Mouse (Mus musculus) subcutaneous adipose tissue, adult 2 months (tissue): ENCODE data around the gene Trpm4. TPM values are rescaled to one million over a fixed set of nuclear protein-coding genes. Genes with fewer than 3 reads are reported as not detected.

ENCODE experiments used
- polyA plus RNA-seq: library from polyadenylated mRNA; depleted of rRNA; stranded (reverse); fragments of >200 nt; gene quantifications from 2 replicates; pipeline ENCODE4 v1.2.3, GENCODE M21; 2012; ENCODE audit warnings: low replicate concordance; rRNA removed

Trpm4 gene
- polyA plus RNA-seq, result 20.9 and 38.3 TPM in 2 replicates

DNA sequence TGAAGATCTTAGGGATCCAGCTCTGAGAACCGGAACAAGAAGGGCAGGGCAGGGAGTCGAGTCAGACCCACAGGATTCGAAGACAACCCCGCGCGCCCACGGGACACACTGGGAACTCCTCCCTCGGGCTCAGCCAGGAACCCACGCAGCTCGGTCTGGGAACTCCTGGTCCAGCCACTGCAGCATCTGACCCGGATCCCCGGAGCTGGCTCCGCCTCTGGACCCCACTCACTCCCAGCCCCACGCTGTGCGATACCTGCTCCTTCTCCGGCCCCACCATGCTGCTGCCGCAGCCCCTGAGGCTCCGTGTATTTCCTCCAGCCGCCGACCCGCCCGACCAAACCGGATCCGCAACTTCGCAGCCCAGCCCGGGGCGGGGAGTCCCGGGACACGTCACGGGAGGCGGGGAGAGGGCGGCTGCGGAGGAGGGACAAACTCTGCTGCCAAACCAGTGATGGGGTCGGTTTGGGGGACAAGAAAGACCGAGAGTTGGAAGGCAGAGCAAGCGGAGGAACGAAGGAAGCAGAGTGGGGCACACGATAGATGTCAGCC lies at the start of gene Trpm4:
Trpm4 (minus strand) TSS at position 350 of the 552 bp plus-strand sequence.

DNA sequence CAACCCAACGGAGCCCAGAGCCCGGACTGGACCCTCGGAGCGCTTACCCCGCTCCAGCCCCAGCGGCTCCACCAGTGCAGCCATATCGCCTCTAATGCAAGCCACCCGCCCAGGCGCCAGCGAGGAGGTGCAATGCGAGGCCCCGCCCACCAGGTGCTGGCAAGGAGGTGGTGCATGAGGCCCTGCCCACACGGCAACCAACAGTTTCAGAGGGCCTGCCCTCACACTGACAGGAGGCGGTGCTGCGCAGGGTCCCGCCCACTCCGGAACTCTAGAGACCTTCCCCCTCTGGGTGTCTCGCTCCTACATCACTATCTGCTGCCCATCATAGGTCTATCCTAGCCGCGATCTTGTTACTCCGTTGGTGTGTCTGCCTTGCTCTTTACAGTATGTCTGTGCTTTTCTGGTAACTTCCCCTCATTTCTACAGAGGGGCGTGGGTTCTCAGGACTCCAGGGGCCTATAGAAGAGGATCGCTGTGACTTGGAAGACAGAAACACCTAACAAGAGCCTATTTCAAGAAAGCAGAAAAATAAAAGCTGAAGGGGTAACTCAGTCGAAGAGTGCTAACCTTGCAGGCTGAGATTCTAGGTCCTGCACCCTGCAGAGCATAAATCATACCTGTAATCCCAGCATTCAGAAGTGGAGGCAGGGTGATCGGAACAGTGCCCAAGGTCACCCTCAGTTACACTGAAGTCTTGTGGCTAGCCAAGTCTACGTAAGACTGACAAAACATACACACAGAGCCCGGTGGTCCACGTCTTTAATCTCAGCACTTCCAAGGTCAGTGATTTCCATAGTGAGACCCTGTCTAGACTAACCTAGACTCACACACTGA lies 37.1 kb upstream of the Trpm4 start, which contains the start of gene Lin7b:
Lin7b (minus strand) TSS at position 109 of the 837 bp plus-strand sequence.

DNA sequence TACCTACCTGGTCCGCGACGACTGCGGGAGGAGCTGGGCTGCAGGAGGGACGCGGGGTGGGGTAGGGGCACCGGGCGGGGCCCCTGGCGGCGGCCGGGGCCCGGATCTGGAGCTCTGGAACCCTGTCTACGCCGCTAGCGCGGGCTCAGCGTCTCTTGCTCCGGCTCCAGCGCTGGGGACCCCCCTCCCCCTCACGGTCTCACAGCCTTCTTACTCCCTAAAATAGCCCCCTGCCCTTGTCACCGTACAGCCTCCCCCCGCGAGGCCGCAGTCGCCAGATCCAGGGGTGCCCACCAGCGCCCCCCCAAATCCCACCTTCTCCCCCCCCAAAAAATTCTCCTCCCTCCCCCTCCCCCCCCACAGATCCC lies 33.1 kb upstream of the Trpm4 start, which contains the start of gene Ppfia3:
Ppfia3 (minus strand) TSS at position 368 of the 368 bp plus-strand sequence.

DNA sequence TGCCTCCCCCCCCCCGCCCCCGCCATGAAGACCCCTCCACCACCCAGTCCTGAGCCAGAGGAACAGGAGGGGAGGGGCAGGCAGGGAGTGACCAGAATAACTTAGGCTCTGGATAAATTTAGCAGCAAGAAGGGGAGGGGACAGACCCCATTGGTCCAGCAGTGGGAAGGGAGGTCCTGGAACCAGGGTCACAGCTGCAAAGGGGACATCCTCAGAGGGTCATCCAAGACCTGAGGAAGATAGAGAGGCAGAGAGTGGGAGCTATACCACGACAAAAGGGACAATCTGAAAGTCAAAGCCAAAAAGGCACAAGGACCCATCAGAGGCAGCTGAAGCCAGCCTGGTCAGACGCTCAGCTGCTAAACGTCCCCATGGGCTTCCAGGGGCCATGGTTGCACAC lies 1.5 kb upstream of the Trpm4 start, which contains the start of gene Hrc:
Hrc (plus strand) TSS at position 235 of the 400 bp plus-strand sequence.

DNA sequence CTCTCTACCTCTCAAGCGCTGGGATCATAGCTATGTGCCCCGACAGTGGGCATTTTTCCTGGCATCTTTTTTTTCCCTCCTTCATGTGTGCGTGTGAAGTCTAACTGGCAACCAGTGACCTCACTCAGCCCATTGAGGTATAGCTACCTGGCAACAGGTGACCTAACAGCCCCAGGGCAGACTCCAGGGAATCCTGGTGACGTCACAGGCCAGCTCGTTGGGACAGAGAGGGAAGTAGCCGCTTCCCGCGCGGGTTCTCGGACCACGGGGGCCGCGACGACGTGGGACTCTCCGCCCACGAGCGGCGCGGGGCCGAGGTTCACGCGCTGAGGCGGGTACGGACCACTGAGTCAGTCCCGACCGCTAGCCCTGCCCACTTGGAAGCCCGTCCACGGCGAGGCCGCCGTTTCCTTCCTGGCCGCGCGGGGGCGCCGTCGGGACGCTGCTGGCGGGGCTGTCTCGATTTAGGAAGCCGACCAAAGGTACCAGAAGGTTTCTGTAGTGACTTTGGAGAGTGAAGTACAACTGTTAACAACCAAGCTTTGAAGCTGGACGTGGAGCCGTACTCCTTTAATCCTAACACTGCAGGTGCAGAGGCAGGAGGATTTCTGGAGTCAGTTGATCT lies 56.3 kb downstream of the Trpm4 start, which contains the start of gene Slc6a21:
Slc6a21 (plus strand) TSS at position 378 of the 625 bp plus-strand sequence.

Other genes starting within 250 kb of the Trpm4 start
- gene Rcn3, start 241.6 kb downstream of the Trpm4 start, polyA plus RNA-seq, result 89.2 and 448 TPM in 2 replicates
- gene Fcgrt, start 229.9 kb downstream of the Trpm4 start, polyA plus RNA-seq, result 195 and 315 TPM in 2 replicates
- gene Rps11, start 209.3 kb downstream of the Trpm4 start, polyA plus RNA-seq, result 294 and 506 TPM in 2 replicates
- 1,583 and 3,800 TPM in 2 replicates for gene Rpl13a, start 205.0 kb downstream of the Trpm4 start, polyA plus RNA-seq
- 5.4 and 12.9 TPM in 2 replicates for gene Gm45713, start 197.5 kb downstream of the Trpm4 start, polyA plus RNA-seq
- 62.3 and 91.9 TPM in 2 replicates for gene Flt3l, start 197.3 kb downstream of the Trpm4 start, polyA plus RNA-seq
- gene Pih1d1, start 179.5 kb downstream of the Trpm4 start, polyA plus RNA-seq, result 64.1 and 64.9 TPM in 2 replicates
- gene Aldh16a1, start 179.2 kb downstream of the Trpm4 start, polyA plus RNA-seq, result 35.1 and 56.5 TPM in 2 replicates
- gene Slc17a7, start 169.8 kb downstream of the Trpm4 start, polyA plus RNA-seq, result 0.08 TPM in 1 of 2 replicates, not detected in the other
- gene Gfy, start 154.2 kb downstream of the Trpm4 start, polyA plus RNA-seq, result not detected in 2 replicates
- not detected in 2 replicates for gene Pth2, start 152.8 kb downstream of the Trpm4 start, polyA plus RNA-seq
- gene Ccdc155, start 128.9 kb downstream of the Trpm4 start, polyA plus RNA-seq, result 0.09 and 0.14 TPM in 2 replicates
- 0.17 and 0.73 TPM in 2 replicates for gene Dkkl1, start 121.6 kb downstream of the Trpm4 start, polyA plus RNA-seq
- gene Tead2, start 118.0 kb downstream of the Trpm4 start, polyA plus RNA-seq, result 30.9 and 110 TPM in 2 replicates
- gene Cd37, start 94.7 kb downstream of the Trpm4 start, polyA plus RNA-seq, result 37.7 and 42.8 TPM in 2 replicates
- gene Slc6a16, start 92.7 kb downstream of the Trpm4 start, polyA plus RNA-seq, result not detected in 2 replicates
- 0.11 TPM in 1 of 2 replicates, not detected in the other for gene Slc6a21, start 56.3 kb downstream of the Trpm4 start, polyA plus RNA-seq
- gene Hrc, start 1.5 kb upstream of the Trpm4 start, polyA plus RNA-seq, result 0.30 and 1.2 TPM in 2 replicates
- gene Ppfia3, start 33.2 kb upstream of the Trpm4 start, polyA plus RNA-seq, result 2.0 and 2.5 TPM in 2 replicates
- gene Lin7b, start 36.8 kb upstream of the Trpm4 start, polyA plus RNA-seq, result 4.4 and 34.4 TPM in 2 replicates
- gene Snrnp70, start 62.0 kb upstream of the Trpm4 start, polyA plus RNA-seq, result 195 and 299 TPM in 2 replicates
- 0.07 and 0.18 TPM in 2 replicates for gene Kcna7, start 71.9 kb upstream of the Trpm4 start, polyA plus RNA-seq
- gene Ntf5, start 79.9 kb upstream of the Trpm4 start, polyA plus RNA-seq, result 0.13 and 1.2 TPM in 2 replicates
- not detected in 2 replicates for gene Lhb, start 87.0 kb upstream of the Trpm4 start, polyA plus RNA-seq
- 95.5 and 128 TPM in 2 replicates for gene Gys1, start 101.1 kb upstream of the Trpm4 start, polyA plus RNA-seq
- gene Ruvbl2, start 104.3 kb upstream of the Trpm4 start, polyA plus RNA-seq, result 41.3 and 83.3 TPM in 2 replicates
- gene Ftl1, start 126.1 kb upstream of the Trpm4 start, polyA plus RNA-seq, result 2,999 and 3,958 TPM in 2 replicates
- gene Bax, start 133.1 kb upstream of the Trpm4 start, polyA plus RNA-seq, result 94.4 and 133 TPM in 2 replicates
- gene Tulp2, start 148.1 kb upstream of the Trpm4 start, polyA plus RNA-seq, result 0.20 and 0.76 TPM in 2 replicates
- gene Gm45808, start 153.0 kb upstream of the Trpm4 start, polyA plus RNA-seq, result 5.0 and 20.5 TPM in 2 replicates
- gene Dhdh, start 155.0 kb upstream of the Trpm4 start, polyA plus RNA-seq, result 21.6 and 53.7 TPM in 2 replicates
- 427 and 466 TPM in 2 replicates for gene Nucb1, start 176.6 kb upstream of the Trpm4 start, polyA plus RNA-seq
- gene Ppp1r15a, start 192.5 kb upstream of the Trpm4 start, polyA plus RNA-seq, result 26.7 and 32.6 TPM in 2 replicates
- gene Plekha4, start 192.6 kb upstream of the Trpm4 start, polyA plus RNA-seq, result 12.8 and 21.4 TPM in 2 replicates
- 3.1 and 7.0 TPM in 2 replicates for gene Hsd17b14, start 221.1 kb upstream of the Trpm4 start, polyA plus RNA-seq
- gene Bcat2, start 236.4 kb upstream of the Trpm4 start, polyA plus RNA-seq, result 143 and 215 TPM in 2 replicates